Mouse (Mus musculus): Measurements from ENCODE around the gene Xaf1. TPM values are rescaled to one million over a fixed set of nuclear protein-coding genes. Genes with fewer than 3 reads are reported as not detected.
A peak's percentile ranks its signal among the peaks of the same experiment; 100 is the strongest.

Xaf1 gene
- total RNA-seq, 2 experiments from 2014 or later, result 39.8 to 72.4 TPM

- ATAC-seq (ENCODE audit: poor library complexity, severe bottlenecking), result peak; percentile 30; the same call in 1 of the 2 replicates
Measured at GRCm38 (mm10) chr11:72361385-72362346, 60.2 kb downstream of the Xaf1 start.

- ATAC-seq (ENCODE audit: poor library complexity, severe bottlenecking), result no peak
Measured at GRCm38 (mm10) chr11:72362347-72362741, 60.9 kb downstream of the Xaf1 start, which contains the start of gene Tekt1. Gene Tekt1 (minus strand): TSS chr11:72362442.

Other genes starting within 250 kb of the Xaf1 start
- gene Pitpnm3, start 165.9 kb upstream of the Xaf1 start, total RNA-seq (2015), result not detected in 2 replicates
- gene Pitpnm3, start 165.9 kb upstream of the Xaf1 start, total RNA-seq (2017), result 0.07 TPM in 1 of 2 replicates, not detected in the other
- gene Gm43951, start 94.8 kb upstream of the Xaf1 start, total RNA-seq (2015), result not detected in 2 replicates
- 0.11 and 0.24 TPM in 2 replicates for gene Gm43951, start 94.8 kb upstream of the Xaf1 start, total RNA-seq (2017)
- 3.6 and 8.8 TPM in 2 replicates for gene 4933427D14Rik, start 94.2 kb upstream of the Xaf1 start, total RNA-seq (2015)
- gene 4933427D14Rik, start 94.2 kb upstream of the Xaf1 start, total RNA-seq (2017), result 5.6 and 9.4 TPM in 2 replicates
- 137 and 150 TPM in 2 replicates for gene Txndc17, start 94.1 kb upstream of the Xaf1 start, total RNA-seq (2015)
- 50.6 and 51.3 TPM in 2 replicates for gene Txndc17, start 94.1 kb upstream of the Xaf1 start, total RNA-seq (2017)
- 15.6 and 26.1 TPM in 2 replicates for gene Med31, start 86.0 kb upstream of the Xaf1 start, total RNA-seq (2015)
- 19.3 and 20.1 TPM in 2 replicates for gene Med31, start 86.0 kb upstream of the Xaf1 start, total RNA-seq (2017)
- gene Slc13a5, start 34.4 kb upstream of the Xaf1 start, total RNA-seq (2015), result not detected in 2 replicates
- not detected in 2 replicates for gene Slc13a5, start 34.4 kb upstream of the Xaf1 start, total RNA-seq (2017)
- 0.58 TPM in 1 of 2 replicates, not detected in the other for gene Fbxo39, start 12.8 kb downstream of the Xaf1 start, total RNA-seq (2015)
- 0.11 TPM in 1 of 2 replicates, not detected in the other for gene Fbxo39, start 12.8 kb downstream of the Xaf1 start, total RNA-seq (2017)
- not detected in 2 replicates for gene Tekt1, start 60.8 kb downstream of the Xaf1 start, total RNA-seq (2015)
- not detected in 2 replicates for gene Tekt1, start 60.8 kb downstream of the Xaf1 start, total RNA-seq (2017)
- gene Smtnl2, start 110.1 kb downstream of the Xaf1 start, total RNA-seq (2015), result not detected in 2 replicates
- not detected in 2 replicates for gene Smtnl2, start 110.1 kb downstream of the Xaf1 start, total RNA-seq (2017)
- not detected in 2 replicates for gene Ggt6, start 133.9 kb downstream of the Xaf1 start, total RNA-seq (2015)
- gene Ggt6, start 133.9 kb downstream of the Xaf1 start, total RNA-seq (2017), result not detected in 2 replicates
- 62.4 and 71.7 TPM in 2 replicates for gene Mybbp1a, start 139.7 kb downstream of the Xaf1 start, total RNA-seq (2015)
- gene Mybbp1a, start 139.7 kb downstream of the Xaf1 start, total RNA-seq (2017), result 35.4 and 36.0 TPM in 2 replicates
- gene Spns2, start 188.3 kb downstream of the Xaf1 start, total RNA-seq (2015), result 2.8 and 2.9 TPM in 2 replicates
- 0.15 and 4.8 TPM in 2 replicates for gene Spns2, start 188.3 kb downstream of the Xaf1 start, total RNA-seq (2017)
- 4.7 and 5.4 TPM in 2 replicates for gene Spns3, start 248.9 kb downstream of the Xaf1 start, total RNA-seq (2015)
- gene Spns3, start 248.9 kb downstream of the Xaf1 start, total RNA-seq (2017), result 4.3 and 6.4 TPM in 2 replicates

Measured in megakaryocyte, adult 5-6 weeks (primary cell).